Mouse (Mus musculus) T-helper 2 cell (primary cell): ENCODE measurements at regions not wholly inside any gene's neighbourhood (a gene's known extent, or its start where the extent isn't known, plus 50 kb on each side); places are given as distances from the start of the nearest gene placed in this dataset.

ENCODE experiments used
- in situ Hi-C: fragments of 300-600 bp; cut with MboI, MseI; formaldehyde crosslinking; loops from one replicate; pipeline ENCODE4 v1.15.1; 2025; ENCODE audit warnings: high pct_unique_total_duplicates

DNA sequence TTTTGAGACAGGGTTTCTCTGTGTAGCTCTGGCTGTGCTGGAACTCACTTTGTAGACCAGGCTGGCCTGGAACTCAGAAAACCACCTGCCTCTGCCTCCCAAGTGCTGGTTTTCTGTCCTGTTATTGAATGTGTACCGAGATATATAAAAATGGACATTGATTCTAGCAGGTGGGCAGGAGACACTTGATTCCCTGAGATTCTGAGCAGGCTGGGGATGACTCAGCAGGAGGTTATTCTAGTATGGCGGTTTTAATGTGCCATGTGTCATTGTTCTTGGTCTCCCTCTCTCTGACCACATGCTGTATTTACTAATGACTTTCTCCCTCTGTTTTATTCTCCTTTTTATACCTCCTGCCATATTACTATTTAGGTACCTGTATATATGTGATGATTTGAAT lies 517.2 kb upstream of the Pkn2 start:
- in situ Hi-C loops = loop anchor here (10.0 kb wide), 1 partner anchor 1176 kb away; the partner anchor contains the start of genes Hs2st1 and Selenof

DNA sequence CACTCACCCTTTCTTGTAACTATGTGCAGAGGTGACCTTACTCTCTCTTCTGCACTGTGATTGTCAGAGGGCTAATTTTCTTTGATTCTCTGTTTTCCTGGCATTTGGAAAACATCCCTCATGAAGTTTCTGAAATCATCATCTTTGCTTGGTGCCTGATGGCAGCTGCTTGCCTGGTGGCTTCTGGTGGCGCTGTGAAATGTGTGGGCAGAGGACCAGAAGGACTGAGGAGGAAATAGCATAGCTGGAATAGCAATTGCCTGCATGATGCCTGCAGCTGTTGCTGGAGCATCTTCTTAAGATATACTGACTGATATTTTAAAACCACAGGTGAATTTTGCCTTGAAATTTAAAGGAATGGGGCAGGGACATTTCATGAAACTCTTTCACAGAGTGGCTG lies 502.6 kb upstream of the Pkn2 start:
- in situ Hi-C loops = no loop called here

- in situ Hi-C loops = no loop called here
Measured at GRCm38 (mm10) chr3:143379193-143379592, 497.4 kb upstream of the Pkn2 start.

GRCm38 (mm10) chr3:143377446-143377845 lies 495.6 kb upstream of the Pkn2 start:
- in situ Hi-C loops = no loop called here

DNA sequence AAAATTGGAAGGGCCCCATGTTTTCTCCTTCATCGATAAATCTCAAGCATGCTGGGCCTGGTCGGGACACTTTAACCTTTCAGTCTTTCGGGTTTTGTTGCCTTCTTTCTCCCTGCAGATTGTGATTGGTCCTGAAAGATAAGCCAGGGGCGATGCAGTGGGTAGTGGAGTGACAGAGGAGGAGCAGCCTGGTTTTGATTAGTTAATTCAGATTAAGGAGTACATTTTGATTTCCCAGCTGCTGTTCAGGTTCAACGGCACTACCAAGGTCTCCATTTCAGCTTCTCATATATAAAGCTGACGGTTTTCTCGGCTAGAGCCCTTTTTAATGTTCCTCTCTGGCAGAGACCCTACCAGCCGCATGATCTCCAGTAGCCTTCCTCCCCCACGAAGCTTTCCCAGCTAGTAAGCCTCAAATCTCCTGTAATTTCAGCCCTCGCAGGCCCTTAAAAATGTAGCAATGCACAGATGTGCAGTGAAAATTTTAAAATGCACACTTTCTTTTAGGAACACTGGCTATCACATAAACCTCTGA lies 493.8 kb upstream of the Pkn2 start:
- in situ Hi-C loops = no loop called here

DNA sequence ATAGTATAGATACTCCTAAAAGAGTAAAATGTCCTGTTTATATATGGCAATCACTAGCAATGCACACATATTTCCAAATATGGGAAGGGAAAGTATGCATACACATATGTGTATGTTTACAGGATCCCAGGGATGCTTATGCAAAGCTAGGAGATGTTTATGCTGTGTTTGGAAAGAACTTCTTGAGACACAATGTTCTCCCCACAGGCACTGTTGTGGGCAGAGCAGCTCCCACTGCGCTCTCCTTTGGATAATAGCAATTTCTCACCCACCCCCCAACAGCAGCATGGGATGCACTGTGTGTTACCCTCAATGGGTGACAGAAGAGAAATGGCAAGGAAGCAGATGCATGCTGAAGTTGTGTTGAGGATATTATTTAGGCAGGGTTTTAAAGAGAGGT lies 491.7 kb upstream of the Pkn2 start:
- in situ Hi-C loops = no loop called here

DNA sequence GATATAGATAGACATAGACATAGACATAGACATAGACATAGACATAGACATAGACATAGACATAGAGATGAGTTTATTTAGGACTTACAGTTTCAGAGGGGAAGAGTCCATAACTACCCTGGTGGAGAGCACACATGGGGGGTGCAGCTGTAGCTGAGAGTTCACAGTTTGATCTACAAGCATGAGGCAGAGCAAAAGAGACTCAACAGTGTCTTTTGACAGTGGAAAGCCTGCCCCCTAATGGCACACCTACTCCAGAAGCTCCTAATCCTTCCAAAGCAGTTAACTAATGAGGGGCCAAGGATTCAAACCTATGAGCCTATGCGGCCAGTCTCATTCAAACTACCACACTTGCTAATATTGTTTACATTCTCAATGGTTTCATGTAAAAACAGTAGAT lies 487.2 kb upstream of the Pkn2 start:
- in situ Hi-C loops = no loop called here

DNA sequence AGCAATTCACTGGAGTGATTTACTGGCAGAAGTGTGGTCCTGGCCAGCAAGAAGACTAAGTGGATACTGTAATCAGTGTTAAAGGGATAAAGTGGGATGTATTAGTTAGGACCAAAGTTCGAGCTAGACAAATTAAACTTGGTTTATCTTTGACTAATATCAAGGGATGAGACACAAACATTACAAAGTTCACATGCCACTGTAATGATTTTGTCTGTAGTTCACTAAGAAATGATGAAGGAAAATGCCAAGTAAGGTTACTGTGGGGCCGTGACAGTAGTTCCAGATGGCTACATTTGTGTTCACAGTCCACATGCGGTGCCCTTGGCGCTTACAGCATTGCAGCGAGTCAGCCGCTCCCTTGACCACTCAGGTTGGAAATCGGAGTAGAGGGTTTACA lies 458.2 kb upstream of the Pkn2 start:
- in situ Hi-C loops = no loop called here

DNA sequence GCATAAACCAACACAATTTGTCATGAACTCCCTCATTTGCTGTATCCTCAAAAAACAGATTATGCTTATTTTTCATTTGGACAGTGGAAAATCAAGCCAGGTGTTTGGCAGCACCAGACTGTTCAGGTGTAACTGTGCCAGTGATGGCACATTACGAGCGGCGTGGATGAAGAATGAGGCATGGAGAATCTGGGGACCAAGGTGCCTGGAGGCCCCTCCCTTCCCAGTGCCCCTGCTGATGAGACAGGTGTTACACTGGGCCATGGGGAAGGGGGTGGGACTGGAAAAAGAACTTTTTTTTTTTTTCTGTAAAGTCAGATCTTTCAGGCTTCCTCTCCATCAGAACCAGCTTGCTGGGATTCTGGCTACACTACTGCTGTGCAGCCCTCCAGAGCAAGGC lies 451.5 kb upstream of the Pkn2 start:
- in situ Hi-C loops = no loop called here

DNA sequence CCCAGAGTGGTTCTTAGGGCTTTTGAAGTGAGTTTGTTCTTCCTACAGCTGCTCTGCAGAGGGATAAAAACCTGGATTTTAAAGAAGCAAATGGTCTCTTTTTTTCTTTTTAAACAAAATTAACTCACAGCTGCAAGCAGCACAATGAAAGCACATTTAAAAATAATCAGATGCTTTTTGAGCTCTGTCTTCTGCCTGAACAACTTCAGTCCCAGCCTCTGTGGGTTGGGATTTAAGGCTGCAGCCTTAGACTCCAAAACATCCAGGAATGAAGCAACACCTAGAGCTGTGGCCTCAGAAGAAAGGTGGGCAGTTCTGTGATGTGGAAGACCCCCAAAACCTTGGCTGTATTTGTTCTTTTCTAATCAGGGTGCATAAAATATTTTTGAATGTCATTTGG lies 446.7 kb upstream of the Pkn2 start:
- in situ Hi-C loops = no loop called here

GRCm38 (mm10) chr3:143327652-143328051 lies 445.8 kb upstream of the Pkn2 start:
- in situ Hi-C loops = no loop called here

DNA sequence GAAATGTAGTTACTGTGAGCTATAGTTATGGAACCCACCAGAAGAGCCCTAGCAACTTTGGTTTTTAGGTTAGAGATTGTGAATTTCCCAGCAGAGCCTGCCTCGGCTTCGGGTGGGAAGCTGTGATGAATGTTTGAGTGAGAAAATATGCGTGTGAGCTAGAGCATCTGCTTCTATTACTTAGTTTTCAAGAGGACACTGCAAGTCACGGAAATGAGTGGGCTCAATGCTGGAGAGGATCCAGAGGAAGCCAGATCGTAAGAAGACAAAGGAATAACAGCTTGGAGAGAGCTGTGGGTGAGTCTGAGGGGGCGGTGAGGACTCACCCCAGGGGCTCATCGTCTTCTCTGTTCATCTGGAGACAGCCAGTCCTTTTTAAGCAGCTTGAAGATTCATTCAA lies 434.7 kb upstream of the Pkn2 start:
- in situ Hi-C loops = no loop called here

DNA sequence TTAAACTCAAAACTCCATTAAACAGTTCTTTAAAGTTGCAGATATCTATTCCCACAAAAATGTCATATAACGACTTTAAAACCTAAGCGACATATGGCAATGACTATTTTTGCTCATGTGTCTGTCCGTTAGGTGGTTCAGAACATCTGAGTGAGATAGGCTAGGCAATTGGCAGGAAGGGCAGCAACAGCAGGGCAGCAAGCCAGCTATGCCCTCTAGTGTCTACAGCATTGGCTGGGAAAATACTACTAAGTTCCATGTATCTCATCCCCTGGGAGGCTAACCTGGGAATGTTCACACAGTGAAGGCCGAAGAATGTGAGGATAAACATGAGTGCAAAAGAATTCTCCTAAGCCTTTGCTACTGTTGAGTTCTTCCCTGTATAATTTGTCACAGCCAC lies 410.0 kb upstream of the Pkn2 start:
- in situ Hi-C loops = no loop called here

- in situ Hi-C loops = no loop called here
Measured at GRCm38 (mm10) chr3:143264132-143264531, 382.3 kb upstream of the Pkn2 start.

DNA sequence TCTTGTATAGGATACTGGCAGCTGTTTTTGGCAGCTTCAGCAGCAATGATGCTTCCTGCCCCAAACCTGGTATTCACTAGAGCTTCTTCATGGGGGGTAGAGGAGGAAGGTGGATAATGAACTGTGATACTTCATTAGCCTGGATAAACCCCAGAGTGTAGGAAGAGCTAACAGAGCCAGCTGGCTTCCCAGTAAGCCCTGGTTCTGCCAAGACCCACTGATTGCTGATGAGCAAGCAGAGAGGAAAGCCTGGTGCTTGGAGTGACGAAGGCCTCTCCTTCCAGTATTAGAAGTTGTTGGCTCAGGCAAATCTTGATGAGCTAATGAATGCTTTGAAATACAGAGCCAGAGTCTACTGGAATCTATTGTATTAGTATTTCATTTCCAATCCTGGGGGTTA lies 370.8 kb upstream of the Pkn2 start:
- in situ Hi-C loops = no loop called here

DNA sequence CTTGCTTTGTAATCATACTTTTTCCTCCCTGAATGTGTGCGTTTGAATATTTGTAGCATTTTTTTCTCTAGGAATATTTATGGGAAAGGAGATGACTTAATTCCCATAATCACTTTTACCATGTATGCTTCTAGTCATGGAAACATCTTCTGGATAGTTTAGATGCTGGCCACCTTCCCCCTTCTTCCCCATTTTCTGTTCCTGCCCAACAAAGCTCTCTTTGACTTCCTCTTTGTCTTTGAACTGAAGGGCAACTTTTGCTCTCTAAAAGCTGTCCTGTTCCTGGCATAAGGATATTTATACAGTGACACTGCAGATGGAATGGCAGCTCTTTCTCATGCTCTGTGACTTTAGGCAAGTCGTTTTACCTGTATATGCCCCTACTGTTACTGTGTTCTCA lies 370.2 kb upstream of the Pkn2 start:
- in situ Hi-C loops = no loop called here

DNA sequence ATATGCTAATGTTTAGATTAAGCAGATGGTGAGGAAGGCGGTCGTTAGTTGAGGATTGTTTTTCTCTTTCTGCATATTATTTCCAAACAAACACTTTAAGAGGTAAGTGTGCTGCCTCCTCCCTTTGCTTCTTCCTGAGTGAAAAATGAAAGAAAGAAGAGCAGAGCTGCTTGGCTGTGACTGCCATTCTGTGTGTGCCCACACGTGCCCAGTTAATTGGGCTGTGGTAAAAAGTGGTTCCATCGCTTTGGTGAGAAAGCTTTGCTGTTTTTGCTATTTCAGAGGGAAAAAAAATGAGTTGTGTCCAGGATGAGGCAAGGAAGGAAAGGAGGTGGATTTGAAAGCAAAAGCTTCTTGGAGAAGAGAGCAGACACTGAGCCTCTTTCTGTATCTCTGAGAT lies 360.9 kb upstream of the Pkn2 start:
- in situ Hi-C loops = no loop called here

GRCm38 (mm10) chr3:143240545-143241383 lies 359.0 kb upstream of the Pkn2 start:
- in situ Hi-C loops = no loop called here

DNA sequence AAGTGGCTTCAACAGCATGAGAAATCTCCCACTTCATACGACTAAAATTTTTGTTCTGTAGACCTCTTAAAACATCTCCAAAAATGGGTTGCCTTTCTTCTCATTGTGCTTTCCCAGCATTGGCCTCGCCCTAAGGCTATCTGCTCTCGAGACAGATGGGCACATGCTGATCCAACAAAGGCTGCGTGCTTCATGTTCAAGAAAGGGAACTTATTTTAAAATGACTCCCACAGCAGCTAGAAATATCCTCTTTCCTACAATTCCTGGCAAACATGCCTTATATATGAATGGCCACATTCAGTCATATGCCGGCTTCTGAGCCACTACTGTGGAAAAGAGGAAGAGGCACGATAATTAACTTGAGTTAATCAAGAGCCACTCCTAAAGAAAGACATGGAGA lies 356.7 kb upstream of the Pkn2 start:
- in situ Hi-C loops = no loop called here

DNA sequence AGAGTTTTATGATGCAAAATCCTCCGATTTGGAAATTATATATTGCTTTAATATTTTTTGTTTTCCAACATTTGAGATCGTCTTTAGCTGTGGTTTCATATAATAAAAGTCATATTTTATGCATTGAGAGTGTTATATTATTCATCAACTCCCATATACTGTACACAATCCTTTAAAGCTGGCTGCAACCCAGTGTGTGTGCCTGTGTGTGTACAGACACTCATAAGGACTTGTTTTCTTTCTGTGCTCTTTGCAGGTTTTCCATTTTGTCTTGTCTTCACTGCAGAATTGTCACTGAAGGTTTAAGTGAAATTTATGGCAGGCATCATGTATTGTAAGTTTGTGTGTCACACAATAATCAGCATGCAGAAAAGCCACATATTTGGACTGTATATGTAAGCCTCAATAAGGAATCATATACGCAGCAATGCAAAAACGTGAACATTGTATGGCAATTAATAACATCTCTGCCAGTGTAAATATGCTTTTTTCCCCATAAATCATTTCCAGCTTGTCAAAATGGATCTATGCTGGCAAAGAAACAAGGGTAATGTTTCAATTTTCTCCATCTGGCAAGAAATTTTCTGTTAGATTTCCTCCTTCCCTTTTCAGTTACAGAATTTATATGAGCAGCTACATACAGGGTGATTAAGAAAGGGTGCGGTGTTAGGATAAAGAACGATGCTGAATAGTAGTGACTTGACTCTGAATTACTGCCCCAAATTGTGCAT lies 342.4 kb upstream of the Pkn2 start:
- in situ Hi-C loops = no loop called here

DNA sequence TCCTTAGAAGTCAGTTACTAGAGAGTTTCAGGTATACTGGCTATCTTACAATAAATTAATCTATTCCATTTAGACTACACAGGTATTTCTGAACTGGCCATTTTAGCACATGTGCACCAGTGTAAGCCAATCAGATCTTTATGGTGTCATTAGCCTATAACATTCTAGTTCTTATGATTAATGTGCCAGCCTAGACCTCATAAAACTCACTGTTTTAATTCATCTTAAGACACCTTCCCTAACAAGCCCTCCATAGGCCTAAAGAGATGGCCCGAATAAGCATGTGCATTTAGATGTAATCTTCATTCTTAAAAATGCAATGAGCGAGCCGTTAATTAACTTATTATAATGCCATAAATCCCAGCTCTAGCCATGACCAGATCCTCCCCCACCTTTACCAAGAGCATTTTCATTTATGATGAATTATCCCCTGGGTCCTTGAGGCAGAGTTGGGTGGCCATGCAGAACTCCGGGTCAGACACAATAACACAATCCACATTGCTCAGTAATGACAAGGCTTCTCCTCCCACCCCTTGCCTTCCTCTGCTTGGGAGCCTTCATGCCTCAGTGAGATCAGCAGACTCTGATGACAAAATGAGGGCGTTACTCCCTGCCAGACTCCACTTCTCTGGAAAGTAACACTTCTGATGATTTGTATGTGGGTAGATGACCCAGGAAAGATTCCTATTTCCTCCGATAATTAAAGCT lies 311.6 kb upstream of the Pkn2 start:
- in situ Hi-C loops = no loop called here

GRCm38 (mm10) chr3:143188931-143189330 lies 307.1 kb upstream of the Pkn2 start:
- in situ Hi-C loops = no loop called here
